Comparison of ENCODE assay signal across 8 mouse cellular contexts in genomic region chr6:53287038-53287561, GRCm38 (mm10). TPM values are rescaled to one million over a fixed set of nuclear protein-coding genes. Genes with fewer than 3 reads are reported as not detected.
DNase-seq lines count a peak whose midpoint lies in the region; ATAC-seq lines count a peak whose summit lies in the region.

TSS of gene Creb5 (plus strand) at chr6:53287270.

- peak within 1 kb of the TSS; percentile 44 for H3K9ac ChIP-seq in intestine, embryonic 15.5 days

- intact Hi-C loops in gastrocnemius, postnatal 36 days (cut with DNase I) = no loop called here
- intact Hi-C loops in left cerebral cortex, postnatal 25 days (cut with DNase I) = loop anchor here (5.0 kb wide), 1 partner anchor 435 kb away; no protein-coding TSS in a partner anchor

- H3K27ac ChIP-seq in intestine, embryonic 15.5 days = no peak within 1 kb of the TSS

- H3K4me2 ChIP-seq in intestine, embryonic 15.5 days (replicated peaks) = peak within 1 kb of the TSS; percentile 97

- H3K4me3 ChIP-seq in intestine, embryonic 15.5 days (replicated peaks) = peak within 1 kb of the TSS; percentile 51

- no peaks in the 10 kb centered on the region for H3K36me3 ChIP-seq in intestine, embryonic 15.5 days

- under 1% methylated on average over 45 of the region's 45 CpGs for WGBS in intestine, embryonic 15.5 days

- H3K27me3 ChIP-seq in intestine, embryonic 15.5 days (replicated peaks) = peaks cover 50% of the 10 kb centered on the region

- no peaks in the 10 kb centered on the region for H3K9me3 ChIP-seq in intestine, embryonic 15.5 days

- H3K4me1 ChIP-seq in intestine, embryonic 15.5 days (replicated peaks) = 0 out of 2 replicates have a peak, but pooled peaks cover 14% of the 10 kb centered on the region

- peak; percentile 89 for ATAC-seq in intestine, embryonic 15.5 days
- ATAC-seq in megakaryocyte-erythroid progenitor cell, adult 5-6 weeks (replicated peaks; ENCODE audit: low FRiP score, low TSS enrichment, poor library complexity, severe bottlenecking) = peak; percentile 38

- peak; percentile 91 for DNase-seq in adrenal gland, adult 2 months
- peak; percentile 95 for DNase-seq in embryo, embryonic 10.5 days (ENCODE audit: low spot score)
- DNase-seq in gastrocnemius, postnatal 36 days = peak; percentile 84 to 88
- peak; percentile 60 to 69 for DNase-seq in left cerebral cortex, postnatal 25 days (ENCODE audit: low spot score in 2 of 2)
- DNase-seq in right cerebral cortex, postnatal 14 days = peak; percentile 70
- peak; percentile 74 to 89 for DNase-seq in urinary bladder, postnatal 4 days (ENCODE audit: low spot score in 2 of 2)

RNA-seq across cellular contexts. Expression of gene Creb5, which starts in this region (rescaled TPM):
- total RNA-seq in adrenal gland, adult 2 months (2021) = 1 to 10 TPM; 1.9 to 3.0 TPM
- polyA plus RNA-seq in adrenal gland, adult 2 months (2012; rRNA removed) = 0.91 and 1.6 TPM in 2 replicates
- total RNA-seq in gastrocnemius, postnatal 36 days (2021) = 1 to 10 TPM; 7.1 to 7.8 TPM
- 5.0 and 5.4 TPM in 2 replicates for polyA plus RNA-seq in intestine, embryonic 15.5 days (2015; fragmentation: Nextera tagmentation; extraction: Ambion mirVana)
- total RNA-seq in left cerebral cortex, postnatal 25 days (2021) = 1 to 10 TPM; 3.2 to 3.9 TPM
- total RNA-seq in megakaryocyte-erythroid progenitor cell, adult 5-6 weeks (2014; fragmentation: Nextera tagmentation) = not detected in 2 replicates
- not detected in 2 replicates for total RNA-seq in megakaryocyte-erythroid progenitor cell, adult 5-6 weeks (2017)

Comparison
In these comparisons a context has a peak if more than half of its experiments do, and no peak if none do; other contexts are left out.
1. Peak in ATAC-seq in megakaryocyte-erythroid progenitor cell, adult 5-6 weeks; RNA of the gene not detected or under 1 TPM.